Mouse (Mus musculus): ENCODE results near the gene Cp. TPM values are rescaled to one million over a fixed set of nuclear protein-coding genes. Genes with fewer than 3 reads are reported as not detected.

Gene Cp
- polyA plus RNA-seq, 1 experiment from 2014 or later, result 5.1 TPM

- H3K4me2 ChIP-seq (ENCODE audit: low read depth, low read length), result no peak overlapping the region
- H3K4me1 ChIP-seq (ENCODE audit: control insufficient read depth, insufficient read depth, low read length), result no peaks in the 10 kb centered on the region
- no peak overlapping the region for H3K4me3 ChIP-seq (ENCODE audit: low read depth, low read length)
- DNase-seq (ENCODE audit: low spot score) (no peak), ATAC-seq (replicated peaks; ENCODE audit: insufficient number of reproducible peaks, low FRiP score, low TSS enrichment, low read depth) (no peak)
- WGBS, result 15% methylated on average over 3 of the region's 3 CpGs
- H3K27ac ChIP-seq (replicated peaks; ENCODE audit: low read depth, low read length), result no peak overlapping the region
- no peak overlapping the region for H3K9ac ChIP-seq (replicated peaks; ENCODE audit: low read length)
- no peaks in the 10 kb centered on the region for H3K36me3 ChIP-seq (replicated peaks; ENCODE audit: control insufficient read depth, insufficient read depth, low read depth, low read length)
- no peaks in the 10 kb centered on the region for H3K27me3 ChIP-seq (ENCODE audit: control insufficient read depth, insufficient read depth, low read length)
- H3K9me3 ChIP-seq (replicated peaks; ENCODE audit: control insufficient read depth, low read length), result no peaks in the 10 kb centered on the region
Observed at GRCm38 (mm10) chr3:19986123-19986522, 29.3 kb downstream of the Cp start.

- Histone ChIP-seq H3K9me3 (replicated peaks; ENCODE audit: control insufficient read depth, low read length) (no peaks in the 10 kb centered on the region), H3K4me1 (ENCODE audit: control insufficient read depth, insufficient read depth, low read length) (no peaks in the 10 kb centered on the region), H3K4me3 (ENCODE audit: low read depth, low read length) (no peak overlapping the region), H3K9ac (replicated peaks; ENCODE audit: low read length) (no peak overlapping the region), H3K27me3 (ENCODE audit: control insufficient read depth, insufficient read depth, low read length) (no peaks in the 10 kb centered on the region), H3K4me2 (ENCODE audit: low read depth, low read length) (no peak overlapping the region), H3K27ac (replicated peaks; ENCODE audit: low read depth, low read length) (no peak overlapping the region), H3K36me3 (replicated peaks; ENCODE audit: control insufficient read depth, insufficient read depth, low read depth, low read length) (no peaks in the 10 kb centered on the region)
- WGBS, result 79% methylated on average over 3 of the region's 3 CpGs
- no peak for DNase-seq (ENCODE audit: low spot score)
- ATAC-seq (replicated peaks; ENCODE audit: insufficient number of reproducible peaks, low FRiP score, low TSS enrichment, low read depth), result no peak
Observed at GRCm38 (mm10) chr3:19990031-19990430, 33.2 kb downstream of the Cp start.

GRCm38 (mm10) chr3:19992388-19992787 is 35.5 kb downstream of the Cp start:
- no peak overlapping the region for H3K27ac ChIP-seq (replicated peaks; ENCODE audit: low read depth, low read length)
- no peaks in the 10 kb centered on the region for H3K9me3 ChIP-seq (replicated peaks; ENCODE audit: control insufficient read depth, low read length)
- 80% methylated on average over 4 of the region's 4 CpGs for WGBS
- no peaks in the 10 kb centered on the region for H3K4me1 ChIP-seq (ENCODE audit: control insufficient read depth, insufficient read depth, low read length)
- no peak overlapping the region for H3K9ac ChIP-seq (replicated peaks; ENCODE audit: low read length)
- ATAC-seq (replicated peaks; ENCODE audit: insufficient number of reproducible peaks, low FRiP score, low TSS enrichment, low read depth), result no peak
- H3K36me3 ChIP-seq (replicated peaks; ENCODE audit: control insufficient read depth, insufficient read depth, low read depth, low read length), result no peaks in the 10 kb centered on the region
- no peaks in the 10 kb centered on the region for H3K27me3 ChIP-seq (ENCODE audit: control insufficient read depth, insufficient read depth, low read length)
- no peak overlapping the region for H3K4me3 ChIP-seq (ENCODE audit: low read depth, low read length)
- H3K4me2 ChIP-seq (ENCODE audit: low read depth, low read length), result no peak overlapping the region
- no peak for DNase-seq (ENCODE audit: low spot score)

GRCm38 (mm10) chr3:19999551-19999950 is 42.7 kb downstream of the Cp start:
- no peak for ATAC-seq (replicated peaks; ENCODE audit: insufficient number of reproducible peaks, low FRiP score, low TSS enrichment, low read depth)

GRCm38 (mm10) chr3:20000806-20001205 is 44.0 kb downstream of the Cp start:
- H3K36me3 ChIP-seq (replicated peaks; ENCODE audit: control insufficient read depth, insufficient read depth, low read depth, low read length), result no peaks in the 10 kb centered on the region
- H3K27ac ChIP-seq (replicated peaks; ENCODE audit: low read depth, low read length), result no peak overlapping the region
- no peaks in the 10 kb centered on the region for H3K9me3 ChIP-seq (replicated peaks; ENCODE audit: control insufficient read depth, low read length)
- H3K27me3 ChIP-seq (ENCODE audit: control insufficient read depth, insufficient read depth, low read length), result no peaks in the 10 kb centered on the region
- H3K9ac ChIP-seq (replicated peaks; ENCODE audit: low read length), result no peak overlapping the region
- H3K4me3 ChIP-seq (ENCODE audit: low read depth, low read length), result no peak overlapping the region
- ATAC-seq (replicated peaks; ENCODE audit: insufficient number of reproducible peaks, low FRiP score, low TSS enrichment, low read depth) (no peak), DNase-seq (ENCODE audit: low spot score) (no peak)
- no peaks in the 10 kb centered on the region for H3K4me1 ChIP-seq (ENCODE audit: control insufficient read depth, insufficient read depth, low read length)
- WGBS, result 68% methylated on average over 4 of the region's 4 CpGs
- no peak overlapping the region for H3K4me2 ChIP-seq (ENCODE audit: low read depth, low read length)

More at GRCm38 (mm10) chr3:19999551-19999950, 42.7 kb downstream of the Cp start:
- H3K4me2 ChIP-seq (ENCODE audit: low read depth, low read length), result no peak overlapping the region
- H3K4me1 ChIP-seq (ENCODE audit: control insufficient read depth, insufficient read depth, low read length), result no peaks in the 10 kb centered on the region
- no peaks in the 10 kb centered on the region for H3K36me3 ChIP-seq (replicated peaks; ENCODE audit: control insufficient read depth, insufficient read depth, low read depth, low read length)
- H3K9me3 ChIP-seq (replicated peaks; ENCODE audit: control insufficient read depth, low read length), result no peaks in the 10 kb centered on the region
- H3K4me3 ChIP-seq (ENCODE audit: low read depth, low read length), result no peak overlapping the region
- H3K27ac ChIP-seq (replicated peaks; ENCODE audit: low read depth, low read length), result no peak overlapping the region
- H3K27me3 ChIP-seq (ENCODE audit: control insufficient read depth, insufficient read depth, low read length), result no peaks in the 10 kb centered on the region
- H3K9ac ChIP-seq (replicated peaks; ENCODE audit: low read length), result no peak overlapping the region
- WGBS, result 89% methylated on average over 2 of the region's 2 CpGs
- DNase-seq (ENCODE audit: low spot score), result no peak

- Histone ChIP-seq H3K27me3 (ENCODE audit: control insufficient read depth, insufficient read depth, low read length) (no peaks in the 10 kb centered on the region), H3K36me3 (replicated peaks; ENCODE audit: control insufficient read depth, insufficient read depth, low read depth, low read length) (no peaks in the 10 kb centered on the region), H3K9ac (replicated peaks; ENCODE audit: low read length) (no peak overlapping the region), H3K27ac (replicated peaks; ENCODE audit: low read depth, low read length) (no peak overlapping the region), H3K4me1 (ENCODE audit: control insufficient read depth, insufficient read depth, low read length) (no peaks in the 10 kb centered on the region), H3K4me3 (ENCODE audit: low read depth, low read length) (no peak overlapping the region), H3K9me3 (replicated peaks; ENCODE audit: control insufficient read depth, low read length) (no peaks in the 10 kb centered on the region), H3K4me2 (ENCODE audit: low read depth, low read length) (no peak overlapping the region)
- ATAC-seq (replicated peaks; ENCODE audit: insufficient number of reproducible peaks, low FRiP score, low TSS enrichment, low read depth) (no peak), DNase-seq (ENCODE audit: low spot score) (no peak)
- WGBS, result 78% methylated on average over 5 of the region's 5 CpGs
Observed at GRCm38 (mm10) chr3:20002786-20003185, 45.9 kb downstream of the Cp start.

GRCm38 (mm10) chr3:20004422-20004821 is 47.6 kb downstream of the Cp start:
- ATAC-seq (replicated peaks; ENCODE audit: insufficient number of reproducible peaks, low FRiP score, low TSS enrichment, low read depth), result no peak
- Histone ChIP-seq H3K4me1 (ENCODE audit: control insufficient read depth, insufficient read depth, low read length) (no peaks in the 10 kb centered on the region), H3K36me3 (replicated peaks; ENCODE audit: control insufficient read depth, insufficient read depth, low read depth, low read length) (no peaks in the 10 kb centered on the region), H3K9ac (replicated peaks; ENCODE audit: low read length) (no peak overlapping the region), H3K4me3 (ENCODE audit: low read depth, low read length) (no peak overlapping the region), H3K27me3 (ENCODE audit: control insufficient read depth, insufficient read depth, low read length) (no peaks in the 10 kb centered on the region), H3K27ac (replicated peaks; ENCODE audit: low read depth, low read length) (no peak overlapping the region), H3K9me3 (replicated peaks; ENCODE audit: control insufficient read depth, low read length) (no peaks in the 10 kb centered on the region), H3K4me2 (ENCODE audit: low read depth, low read length) (no peak overlapping the region)
- WGBS, result 78% methylated on average over 8 of the region's 8 CpGs
- no peak for DNase-seq (ENCODE audit: low spot score)

- H3K36me3 ChIP-seq (replicated peaks; ENCODE audit: control insufficient read depth, insufficient read depth, low read depth, low read length), result no peaks in the 10 kb centered on the region
- no peak overlapping the region for H3K4me2 ChIP-seq (ENCODE audit: low read depth, low read length)
- DNase-seq (ENCODE audit: low spot score) (no peak), ATAC-seq (replicated peaks; ENCODE audit: insufficient number of reproducible peaks, low FRiP score, low TSS enrichment, low read depth) (no peak)
- H3K4me3 ChIP-seq (ENCODE audit: low read depth, low read length), result no peak overlapping the region
- no peak overlapping the region for H3K27ac ChIP-seq (replicated peaks; ENCODE audit: low read depth, low read length)
- H3K4me1 ChIP-seq (ENCODE audit: control insufficient read depth, insufficient read depth, low read length), result no peaks in the 10 kb centered on the region
- H3K9me3 ChIP-seq (replicated peaks; ENCODE audit: control insufficient read depth, low read length), result no peaks in the 10 kb centered on the region
- no peak overlapping the region for H3K9ac ChIP-seq (replicated peaks; ENCODE audit: low read length)
- WGBS, result 69% methylated on average over 1 of the region's 1 CpGs
- H3K27me3 ChIP-seq (ENCODE audit: control insufficient read depth, insufficient read depth, low read length), result no peaks in the 10 kb centered on the region
Observed at GRCm38 (mm10) chr3:20005611-20006010, 48.8 kb downstream of the Cp start.

Measured in embryonic facial prominence, embryonic 11.5 days (tissue).